Mouse (Mus musculus): ENCODE data around the gene Aqp6.

DNA sequence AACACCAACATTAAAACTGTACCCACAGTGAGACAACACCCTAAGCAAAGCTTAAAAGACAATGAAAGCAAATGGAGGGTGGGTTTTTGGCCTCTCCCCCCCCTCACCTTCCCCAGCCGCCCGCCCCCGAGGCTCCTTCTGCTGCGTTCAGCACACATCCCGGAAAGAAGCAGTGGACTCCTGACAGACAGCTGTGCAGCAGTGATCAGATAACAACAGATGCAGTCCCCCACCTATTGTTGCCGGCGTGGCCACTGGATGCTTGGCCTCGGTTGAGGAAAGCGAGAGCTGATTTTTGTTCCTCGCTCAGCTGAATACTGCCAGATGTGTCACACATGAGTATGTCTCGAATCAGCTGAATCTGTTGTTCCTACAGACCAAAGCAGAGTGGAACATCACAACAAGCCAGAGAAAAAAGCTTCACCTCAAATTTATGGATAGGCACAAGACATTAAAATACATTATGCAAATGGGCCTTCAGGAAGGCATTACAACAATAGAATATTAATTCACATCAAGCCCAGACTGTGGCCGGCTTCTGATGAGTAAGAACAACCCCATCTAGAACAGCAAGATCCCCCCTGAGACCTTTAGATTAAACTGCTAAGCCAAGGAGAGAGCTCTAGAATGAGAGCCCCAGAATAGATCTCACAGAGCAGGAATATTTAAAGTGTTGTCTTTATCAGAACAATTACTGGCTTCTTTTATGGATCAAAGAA lies 36.4 kb downstream of the Aqp6 start:
- no peak for TF ChIP-seq EP300 (IDR thresholded peaks at IDR 0.05; ENCODE audit: insufficient read depth, low read depth, low read length)
- no peak for TF ChIP-seq CTCF (IDR thresholded peaks at IDR 0.05)
- TF ChIP-seq POLR2A (IDR thresholded peaks at IDR 0.05; ENCODE audit: insufficient read depth, low read depth, low read length) = no peak

Measured in heart, adult 2 months (tissue).